Mouse (Mus musculus) WW6 (cell line): ENCODE measurements around the gene Nap1l4.

Experiments
- DNase-seq: peaks from one replicate; pipeline ENCODE4 v3.0.0-alpha.2; 2013; ENCODE audit warnings: low read depth, low spot score

Nap1l4 gene

GRCm38 (mm10) chr7:143477800-143478199, 71.1 kb downstream of the Nap1l4 start:
- no peak for DNase-seq

- DNase-seq = no peak
Observed at GRCm38 (mm10) chr7:143476702-143477335, 72.1 kb downstream of the Nap1l4 start.

- DNase-seq = no peak
Observed at GRCm38 (mm10) chr7:143475876-143476275, 73.0 kb downstream of the Nap1l4 start.

GRCm38 (mm10) chr7:143474811-143475210, 74.1 kb downstream of the Nap1l4 start:
- no peak for DNase-seq

GRCm38 (mm10) chr7:143473347-143474101, 75.4 kb downstream of the Nap1l4 start, which contains the start of gene Slc22a18:
TSS of gene Slc22a18 (plus strand) at chr7:143473736.
- no peak for DNase-seq

- no peak for DNase-seq
Observed at GRCm38 (mm10) chr7:143469946-143470345, 79.0 kb downstream of the Nap1l4 start.

- no peak for DNase-seq
Observed at GRCm38 (mm10) chr7:143467714-143468113, 81.2 kb downstream of the Nap1l4 start.

GRCm38 (mm10) chr7:143466099-143466677, 82.7 kb downstream of the Nap1l4 start:
- no peak for DNase-seq

- no peak for DNase-seq
Observed at GRCm38 (mm10) chr7:143464811-143465560, 83.9 kb downstream of the Nap1l4 start.

GRCm38 (mm10) chr7:143463865-143464415, 85.0 kb downstream of the Nap1l4 start:
- no peak for DNase-seq
